Mouse (Mus musculus) thymus, adult 2 months (tissue): ENCODE data around the gene Nfe2l1. TPM values are rescaled to one million over a fixed set of nuclear protein-coding genes. Genes with fewer than 3 reads are reported as not detected.
A peak's percentile ranks its signal among the peaks of the same experiment; 100 is the strongest.

Experiments used
- DNase-seq: peaks from one replicate; pipeline ENCODE4 v3.0.0; 2021
- H3K27ac ChIP-seq: fragments of 200-500 bp; 2 replicates; pipeline ENCODE4 v1.5.1; 2012; ENCODE audit warnings: low read length, control low read depth; ENCODE audit not compliant: control insufficient read depth, insufficient read depth
- H3K27me3 ChIP-seq: fragments of 200-500 bp; 2 replicates; pipeline ENCODE4 v1.6.1; 2012; ENCODE audit warnings: mild to moderate bottlenecking, low read length, moderate library complexity, mixed read lengths; ENCODE audit not compliant: control insufficient read depth, insufficient read depth
- H3K36me3 ChIP-seq: fragments of 200-500 bp; 2 replicates; pipeline ENCODE4 v1.6.1; 2012; ENCODE audit warnings: mild to moderate bottlenecking, low read length, moderate library complexity; ENCODE audit not compliant: control insufficient read depth, insufficient read depth
- H3K4me1 ChIP-seq: fragments of 200-500 bp; replicated peaks from 2 replicates; pipeline ENCODE4 v1.6.1; 2012; ENCODE audit warnings: low read length; ENCODE audit not compliant: control insufficient read depth, insufficient read depth
- H3K4me3 ChIP-seq: fragments of 200-500 bp; 2 replicates; pipeline ENCODE4 v1.5.1; 2012; ENCODE audit warnings: mild to moderate bottlenecking, low read length, control low read depth, moderate library complexity; ENCODE audit not compliant: control insufficient read depth, insufficient read depth
- CTCF ChIP-seq: fragments of 200-500 bp; IDR thresholded peaks from 2 replicates; pipeline ENCODE4 v1.5.1; 2012; ENCODE audit warnings: mild to moderate bottlenecking, control low read depth, low read length, moderate library complexity, borderline replicate concordance; ENCODE audit not compliant: control insufficient read depth, poor library complexity, insufficient read depth; ENCODE audit errors: extremely low read depth
- POLR2A ChIP-seq: fragments of 200-500 bp; IDR thresholded peaks from 2 replicates; pipeline ENCODE4 v1.6.1; 2012; ENCODE audit warnings: mild to moderate bottlenecking, low read length, control low read depth, moderate library complexity; ENCODE audit not compliant: control insufficient read depth, poor library complexity, insufficient read depth; ENCODE audit errors: extremely low read depth
- WGBS: fragments of 180-500 bp; shearing (Covaris S2); methylation state at CpG from one replicate; pipeline ENCODE4 v1.1.7; 2018; 5-methylcytosine and 5-hydroxymethylcytosine counted together
- polyA plus RNA-seq: library from polyadenylated mRNA; depleted of rRNA; stranded (reverse); fragments of >200 nt; gene quantifications from 2 replicates; pipeline ENCODE4 v1.2.3, GENCODE M21; 2012

Gene Nfe2l1
- polyA plus RNA-seq, 1 experiment, result 170 TPM

DNA sequence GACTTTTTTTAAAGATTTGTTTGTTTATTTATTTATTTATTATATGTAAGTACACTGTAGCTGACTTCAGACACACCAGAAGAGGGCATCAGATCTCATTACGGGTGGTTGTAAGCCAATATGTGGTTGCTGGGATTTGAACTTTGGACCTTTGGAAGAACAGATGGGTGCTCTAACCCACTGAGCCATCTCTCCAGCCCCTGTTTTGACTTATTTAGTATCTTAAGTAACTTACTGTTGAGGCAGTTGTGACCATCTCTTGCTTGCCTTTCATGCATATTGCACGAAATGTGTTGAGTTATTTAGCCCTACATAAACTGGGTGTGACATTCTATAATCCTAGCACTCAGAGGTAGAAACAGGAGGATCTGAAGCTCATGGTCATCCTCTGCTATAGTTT lies 30.3 kb downstream of the Nfe2l1 start:
- Histone ChIP-seq H3K27ac (no peak overlapping the region), H3K27me3 (no peaks in the 10 kb centered on the region), H3K36me3 (peaks cover 49% of the 10 kb centered on the region), H3K4me3 (no peak overlapping the region), H3K4me1 (no peaks in the 10 kb centered on the region)
- DNase-seq, result no peak
- TF ChIP-seq POLR2A (no peak), CTCF (no peak)
- 95% methylated on average over 2 of the region's 2 CpGs for WGBS

GRCm38 (mm10) chr11:96796586-96796985 lies 33.2 kb downstream of the Nfe2l1 start:
- WGBS, result 62% methylated on average over 1 of the region's 1 CpGs
- H3K27me3 ChIP-seq, result no peaks in the 10 kb centered on the region
- peaks cover 20% of the 10 kb centered on the region for H3K36me3 ChIP-seq
- no peaks in the 10 kb centered on the region for H3K4me1 ChIP-seq
- DNase-seq, result no peak
- H3K4me3 ChIP-seq, result no peak overlapping the region
- TF ChIP-seq POLR2A (no peak), CTCF (no peak)
- no peak overlapping the region for H3K27ac ChIP-seq

DNA sequence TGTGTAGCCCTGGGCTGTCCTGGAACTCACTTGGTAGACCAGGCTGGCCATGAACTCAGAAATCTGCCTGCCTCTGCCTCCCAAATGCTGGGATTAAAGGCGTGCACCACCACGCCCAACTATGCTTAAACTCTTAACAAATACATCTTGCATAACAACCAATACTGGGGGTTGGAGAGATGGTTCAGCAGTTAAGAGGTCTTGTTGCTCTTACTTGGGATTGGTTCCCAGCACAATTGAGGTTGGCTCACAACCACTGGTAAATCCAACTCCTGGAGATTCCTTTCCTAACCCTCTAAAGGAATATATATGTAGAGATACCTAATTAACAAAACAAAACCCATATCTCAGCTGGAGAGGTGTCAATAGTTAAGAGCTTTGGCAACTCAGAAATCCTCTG lies 33.7 kb downstream of the Nfe2l1 start:
- 100% methylated on average over 2 of the region's 2 CpGs for WGBS
- no peaks in the 10 kb centered on the region for H3K4me1 ChIP-seq
- no peak for DNase-seq
- H3K4me3 ChIP-seq, result no peak overlapping the region
- H3K27me3 ChIP-seq, result no peaks in the 10 kb centered on the region
- peaks cover 15% of the 10 kb centered on the region for H3K36me3 ChIP-seq
- no peak overlapping the region for H3K27ac ChIP-seq
- no peak for TF ChIP-seq POLR2A
- TF ChIP-seq CTCF, result no peak

GRCm38 (mm10) chr11:96795491-96795890 lies 34.3 kb downstream of the Nfe2l1 start:
- Histone ChIP-seq H3K4me3 (no peak overlapping the region), H3K36me3 (peaks cover 9% of the 10 kb centered on the region), H3K27me3 (no peaks in the 10 kb centered on the region), H3K27ac (no peak overlapping the region), H3K4me1 (no peaks in the 10 kb centered on the region; the same call in 1 of the 2 replicates)
- DNase-seq, result no peak
- no peak for TF ChIP-seq POLR2A
- no peak for TF ChIP-seq CTCF
- 92% methylated on average over 13 of the region's 13 CpGs for WGBS

DNA sequence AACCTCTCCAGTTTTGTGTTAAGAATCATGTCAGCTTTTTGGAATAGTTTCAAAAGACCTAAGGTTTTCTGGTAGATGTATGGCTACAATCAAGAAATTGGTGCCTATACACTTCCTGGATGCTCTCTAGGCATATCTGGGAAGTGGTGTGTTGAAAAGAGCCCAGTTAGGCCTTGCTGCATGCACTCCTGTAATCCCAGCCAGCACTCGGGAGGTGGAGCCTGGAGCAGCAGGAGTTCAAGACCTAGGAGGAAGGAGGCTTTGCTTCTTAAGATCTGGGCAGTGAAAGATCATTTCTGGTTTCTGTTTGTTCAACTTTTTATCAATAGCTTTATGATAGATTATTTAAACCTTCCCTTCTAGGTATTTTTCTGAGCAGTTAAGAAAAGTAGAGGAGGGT lies 39.1 kb downstream of the Nfe2l1 start:
- Histone ChIP-seq H3K36me3 (no peaks in the 10 kb centered on the region), H3K27me3 (no peaks in the 10 kb centered on the region), H3K4me1 (peaks cover 7% of the 10 kb centered on the region), H3K4me3 (no peak overlapping the region), H3K27ac (no peak overlapping the region)
- no peak for DNase-seq
- no peak for TF ChIP-seq POLR2A
- TF ChIP-seq CTCF, result no peak
- WGBS, result 75% methylated on average over 1 of the region's 1 CpGs

GRCm38 (mm10) chr11:96789990-96790389 lies 39.8 kb downstream of the Nfe2l1 start:
- Histone ChIP-seq H3K4me1 (peaks cover 7% of the 10 kb centered on the region), H3K27me3 (no peaks in the 10 kb centered on the region), H3K4me3 (peak overlapping the region; percentile 89), H3K36me3 (no peaks in the 10 kb centered on the region), H3K27ac (no peak overlapping the region)
- no peak for DNase-seq
- WGBS, result 18% methylated on average over 5 of the region's 5 CpGs
- no peak for TF ChIP-seq CTCF
- TF ChIP-seq POLR2A, result no peak

DNA sequence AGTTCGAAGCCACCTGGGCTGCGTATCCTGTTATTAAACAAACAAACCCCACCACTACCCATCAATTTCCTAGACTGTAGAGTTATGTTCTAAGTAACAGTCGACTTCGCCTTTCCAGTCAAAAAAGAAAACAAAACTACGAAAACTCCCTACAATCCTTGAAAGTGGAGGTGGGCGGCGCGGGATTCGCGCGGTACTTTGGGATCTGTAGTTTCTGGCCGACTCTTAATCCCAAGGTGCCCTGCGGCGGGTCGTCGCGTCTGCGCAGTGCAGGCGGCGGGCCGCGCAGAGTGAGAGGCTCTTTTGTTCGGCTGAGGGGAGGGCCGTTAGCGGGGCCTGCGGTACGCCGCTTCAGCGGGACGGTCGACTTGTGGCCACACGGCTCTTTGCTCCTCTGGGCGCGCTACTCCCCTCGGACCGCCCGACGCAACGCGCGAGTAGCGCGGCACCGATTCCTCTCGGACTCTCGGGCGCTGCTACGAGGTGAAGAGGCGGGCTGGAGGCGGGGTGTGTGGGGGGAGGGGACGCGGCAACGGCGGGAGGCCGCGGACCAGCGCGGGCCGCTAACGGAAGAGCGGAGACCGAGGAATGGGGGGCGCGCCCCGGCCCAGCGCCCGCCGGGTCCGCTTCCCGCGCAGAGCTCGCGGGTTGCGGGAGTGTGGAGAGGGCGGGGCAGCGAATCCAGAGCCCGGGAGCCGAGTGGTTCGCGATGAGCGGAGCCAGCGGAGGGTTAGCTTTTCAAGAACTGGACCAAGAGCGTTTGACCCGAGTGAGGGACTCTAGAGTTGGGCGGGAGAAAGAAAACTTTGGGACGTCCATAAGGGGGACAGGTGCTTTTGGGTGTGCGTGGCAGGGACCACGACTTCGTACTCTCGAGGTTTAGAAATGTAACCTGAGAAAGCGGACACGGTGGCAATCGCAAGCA lies 40.6 kb downstream of the Nfe2l1 start, which contains the start of gene Cbx1:
TSS of gene Cbx1 (plus strand) at position 257 of the 925 bp plus-strand sequence.
- Histone ChIP-seq H3K4me3 (peak within 1 kb of the TSS; percentile 89), H3K36me3 (no peaks in the 10 kb centered on the region), H3K4me1 (peaks cover 7% of the 10 kb centered on the region), H3K27me3 (no peaks in the 10 kb centered on the region), H3K27ac (peak within 1 kb of the TSS; percentile 49; the same call in 1 of the 2 replicates)
- peak; percentile 91 for DNase-seq
- peak; percentile 57; the same call in 1 of the 2 replicates for TF ChIP-seq CTCF
- peak; percentile 90 for TF ChIP-seq POLR2A
- under 1% methylated on average over 93 of the region's 93 CpGs for WGBS
